Mouse (Mus musculus) thymus, adult 2 months (tissue): ENCODE measurements around the gene Scap. TPM values are rescaled to one million over a fixed set of nuclear protein-coding genes. Genes with fewer than 3 reads are reported as not detected.
A peak's percentile ranks its signal among the peaks of the same experiment; 100 is the strongest.

Experiments used
- DNase-seq: peaks from one replicate; pipeline ENCODE4 v3.0.0; 2021
- H3K27ac ChIP-seq: fragments of 200-500 bp; 2 replicates; pipeline ENCODE4 v1.5.1; 2012; ENCODE audit warnings: low read length, control low read depth; ENCODE audit not compliant: control insufficient read depth, insufficient read depth
- H3K27me3 ChIP-seq: fragments of 200-500 bp; 2 replicates; pipeline ENCODE4 v1.6.1; 2012; ENCODE audit warnings: mild to moderate bottlenecking, low read length, moderate library complexity, mixed read lengths; ENCODE audit not compliant: control insufficient read depth, insufficient read depth
- H3K36me3 ChIP-seq: fragments of 200-500 bp; 2 replicates; pipeline ENCODE4 v1.6.1; 2012; ENCODE audit warnings: mild to moderate bottlenecking, low read length, moderate library complexity; ENCODE audit not compliant: control insufficient read depth, insufficient read depth
- H3K4me1 ChIP-seq: fragments of 200-500 bp; replicated peaks from 2 replicates; pipeline ENCODE4 v1.6.1; 2012; ENCODE audit warnings: low read length; ENCODE audit not compliant: control insufficient read depth, insufficient read depth
- H3K4me3 ChIP-seq: fragments of 200-500 bp; 2 replicates; pipeline ENCODE4 v1.5.1; 2012; ENCODE audit warnings: mild to moderate bottlenecking, low read length, control low read depth, moderate library complexity; ENCODE audit not compliant: control insufficient read depth, insufficient read depth
- CTCF ChIP-seq: fragments of 200-500 bp; IDR thresholded peaks from 2 replicates; pipeline ENCODE4 v1.5.1; 2012; ENCODE audit warnings: mild to moderate bottlenecking, control low read depth, low read length, moderate library complexity, borderline replicate concordance; ENCODE audit not compliant: control insufficient read depth, poor library complexity, insufficient read depth; ENCODE audit errors: extremely low read depth
- POLR2A ChIP-seq: fragments of 200-500 bp; IDR thresholded peaks from 2 replicates; pipeline ENCODE4 v1.6.1; 2012; ENCODE audit warnings: mild to moderate bottlenecking, low read length, control low read depth, moderate library complexity; ENCODE audit not compliant: control insufficient read depth, poor library complexity, insufficient read depth; ENCODE audit errors: extremely low read depth
- WGBS: fragments of 180-500 bp; shearing (Covaris S2); methylation state at CpG from one replicate; pipeline ENCODE4 v1.1.7; 2018; 5-methylcytosine and 5-hydroxymethylcytosine counted together
- polyA plus RNA-seq: library from polyadenylated mRNA; depleted of rRNA; stranded (reverse); fragments of >200 nt; gene quantifications from 2 replicates; pipeline ENCODE4 v1.2.3, GENCODE M21; 2012

Scap gene
- polyA plus RNA-seq, 1 experiment = 67.0 TPM

GRCm38 (mm10) chr9:110296867-110297627 lies 36.0 kb upstream of the Scap start:
- 3% methylated on average over 5 of the region's 5 CpGs for WGBS
- H3K27ac ChIP-seq = no peak overlapping the region
- no peak for TF ChIP-seq CTCF
- TF ChIP-seq POLR2A = no peak
- no peaks in the 10 kb centered on the region for H3K36me3 ChIP-seq
- H3K4me3 ChIP-seq = no peak overlapping the region
- no peaks in the 10 kb centered on the region for H3K27me3 ChIP-seq
- DNase-seq = peak; percentile 76
- no peaks in the 10 kb centered on the region for H3K4me1 ChIP-seq

- TF ChIP-seq CTCF = no peak
- TF ChIP-seq POLR2A = no peak
- Histone ChIP-seq H3K27ac (peak overlapping the region; percentile 72), H3K4me1 (peaks cover 4% of the 10 kb centered on the region; the same call in 1 of the 2 replicates), H3K36me3 (no peaks in the 10 kb centered on the region), H3K4me3 (peak overlapping the region; percentile 66), H3K27me3 (no peaks in the 10 kb centered on the region)
- DNase-seq = peak; percentile 36
- WGBS = 4% methylated on average over 4 of the region's 4 CpGs
Measured at GRCm38 (mm10) chr9:110304516-110304915, 28.6 kb upstream of the Scap start.

- H3K36me3 ChIP-seq = no peaks in the 10 kb centered on the region
- H3K4me3 ChIP-seq = peak within 1 kb of the TSS; percentile 66
- H3K27me3 ChIP-seq = no peaks in the 10 kb centered on the region
- TF ChIP-seq POLR2A = peak; percentile 71; the same call in 1 of the 2 replicates
- 0 out of 2 replicates have a peak, but pooled peaks have one; percentile 33 for TF ChIP-seq CTCF
- DNase-seq = peak; percentile 86
- peak within 1 kb of the TSS; percentile 72 for H3K27ac ChIP-seq
- peaks cover 4% of the 10 kb centered on the region; the same call in 1 of the 2 replicates for H3K4me1 ChIP-seq
- under 1% methylated on average over 46 of the region's 46 CpGs for WGBS
Measured at GRCm38 (mm10) chr9:110304969-110305651, 28.0 kb upstream of the Scap start, which contains the start of gene Elp6. Elp6 (plus strand) TSS chr9:110305173.

- Histone ChIP-seq H3K27ac (no peak overlapping the region), H3K27me3 (no peaks in the 10 kb centered on the region), H3K36me3 (no peaks in the 10 kb centered on the region), H3K4me1 (peaks cover 4% of the 10 kb centered on the region; the same call in 1 of the 2 replicates), H3K4me3 (no peak overlapping the region)
- 88% methylated on average over 5 of the region's 5 CpGs for WGBS
- TF ChIP-seq POLR2A (no peak), CTCF (no peak)
- DNase-seq = no peak
Measured at GRCm38 (mm10) chr9:110306371-110306770, 26.7 kb upstream of the Scap start.

- Histone ChIP-seq H3K4me1 (no peaks in the 10 kb centered on the region), H3K36me3 (no peaks in the 10 kb centered on the region), H3K4me3 (no peak overlapping the region), H3K27ac (no peak overlapping the region), H3K27me3 (no peaks in the 10 kb centered on the region)
- DNase-seq = no peak
- TF ChIP-seq POLR2A (no peak), CTCF (no peak)
- 88% methylated on average over 5 of the region's 5 CpGs for WGBS
Measured at GRCm38 (mm10) chr9:110314706-110315105, 18.4 kb upstream of the Scap start.

- Histone ChIP-seq H3K27ac (no peak overlapping the region), H3K4me1 (no peaks in the 10 kb centered on the region), H3K4me3 (no peak overlapping the region), H3K36me3 (no peaks in the 10 kb centered on the region), H3K27me3 (no peaks in the 10 kb centered on the region)
- no peak for TF ChIP-seq CTCF
- TF ChIP-seq POLR2A = no peak
- DNase-seq = no peak
- 95% methylated on average over 6 of the region's 6 CpGs for WGBS
Measured at GRCm38 (mm10) chr9:110315410-110315809, 17.7 kb upstream of the Scap start.

GRCm38 (mm10) chr9:110315904-110316303 lies 17.2 kb upstream of the Scap start:
- no peak for DNase-seq
- Histone ChIP-seq H3K4me3 (no peak overlapping the region), H3K4me1 (no peaks in the 10 kb centered on the region), H3K36me3 (peaks cover 2% of the 10 kb centered on the region), H3K27me3 (no peaks in the 10 kb centered on the region), H3K27ac (no peak overlapping the region)
- TF ChIP-seq POLR2A (no peak), CTCF (no peak)
- WGBS = 98% methylated on average over 8 of the region's 8 CpGs
